Mouse (Mus musculus) kidney, postnatal 4 days (tissue): Measurements from ENCODE around the gene Piwil4.
A peak's percentile ranks its signal among the peaks of the same experiment; 100 is the strongest.
"Not testable (repeated sequence)": the region's sequence is repeated elsewhere in the genome, so short reads cannot be mapped to it uniquely, and the experiment has no call there.

ENCODE experiments used
- DNase-seq, 2 experiments: peaks; one replicate each; pipeline ENCODE4 v3.0.0; 2021; ENCODE audit warnings: mixed read lengths in 2 of 2

Gene Piwil4

GRCm38 (mm10) chr9:14724755-14725420, 15.6 kb downstream of the Piwil4 start:
- DNase-seq: no peak

GRCm38 (mm10) chr9:14721610-14722009, 18.9 kb downstream of the Piwil4 start:
- DNase-seq: no peak

- no peak for DNase-seq
Measured at GRCm38 (mm10) chr9:14720384-14720783, 20.1 kb downstream of the Piwil4 start.

- no peak for DNase-seq
Measured at GRCm38 (mm10) chr9:14718332-14718691, 22.2 kb downstream of the Piwil4 start.

- peak; percentile 27 to 54 for DNase-seq
Measured at GRCm38 (mm10) chr9:14717689-14718331, 22.7 kb downstream of the Piwil4 start.

- no peak for DNase-seq
Measured at GRCm38 (mm10) chr9:14715258-14715657, 25.3 kb downstream of the Piwil4 start.

GRCm38 (mm10) chr9:14710910-14711309, 29.6 kb downstream of the Piwil4 start:
- DNase-seq: no peak

GRCm38 (mm10) chr9:14705321-14706162, 35.0 kb downstream of the Piwil4 start:
- DNase-seq: peak; percentile 10 to 28

- DNase-seq: not testable (repeated sequence)
Measured at GRCm38 (mm10) chr9:14700795-14701194, 39.7 kb downstream of the Piwil4 start.

GRCm38 (mm10) chr9:14699288-14699640, 41.3 kb downstream of the Piwil4 start:
- no peak for DNase-seq

- DNase-seq: peak; percentile 93
Measured at GRCm38 (mm10) chr9:14698582-14699287, 41.8 kb downstream of the Piwil4 start.

- DNase-seq: peak; percentile 46 to 61
Measured at GRCm38 (mm10) chr9:14697903-14698302, 42.6 kb downstream of the Piwil4 start.

- no peak for DNase-seq
Measured at GRCm38 (mm10) chr9:14689376-14690108, 51.0 kb downstream of the Piwil4 start.

- no peak for DNase-seq
Measured at GRCm38 (mm10) chr9:14684363-14684762, 56.2 kb downstream of the Piwil4 start.

- DNase-seq: no peak
Measured at GRCm38 (mm10) chr9:14682741-14683140, 57.8 kb downstream of the Piwil4 start.

- DNase-seq: no peak
Measured at GRCm38 (mm10) chr9:14680584-14680983, 59.9 kb downstream of the Piwil4 start.

- DNase-seq: peak in 1 of 2 experiments; percentile 34
Measured at GRCm38 (mm10) chr9:14675707-14676691, 64.5 kb downstream of the Piwil4 start.

GRCm38 (mm10) chr9:14674506-14674905, 66.0 kb downstream of the Piwil4 start:
- no peak for DNase-seq

GRCm38 (mm10) chr9:14673109-14673508, 67.4 kb downstream of the Piwil4 start:
- no peak for DNase-seq

- DNase-seq: not testable (repeated sequence)
Measured at GRCm38 (mm10) chr9:14671965-14672364, 68.6 kb downstream of the Piwil4 start.

GRCm38 (mm10) chr9:14668382-14668781, 72.2 kb downstream of the Piwil4 start:
- no peak for DNase-seq
